Mouse (Mus musculus) spleen, embryonic (tissue): ENCODE data around the gene Cdkn2b.

Experiments
- CTCF ChIA-PET: fragments of 350-600 bp; sonication (Branson Sonifier 250); formaldehyde crosslinking; loops from one replicate; lab custom pipeline; 2022; lab: Charles Lee

Gene Cdkn2b

GRCm38 (mm10) chr4:89310491-89311254, at the start of gene Cdkn2b:
Gene Cdkn2b (minus strand): TSS chr4:89311039.
- CTCF ChIA-PET = interaction anchor here (0.6 to 0.7 kb wide), 4 partner anchors 9 to 471 kb away, joined by 3 to 15 read pairs (median 4); no protein-coding TSS in a partner anchor

GRCm38 (mm10) chr4:89360349-89360748, 49.5 kb upstream of the Cdkn2b start:
- CTCF ChIA-PET = interaction anchor here (0.7 kb wide), 1 partner anchor 8 kb away, joined by 4 read pairs; no protein-coding TSS in a partner anchor

GRCm38 (mm10) chr4:89359506-89359905, 48.7 kb upstream of the Cdkn2b start:
- CTCF ChIA-PET = interaction anchor here (0.7 kb wide), 1 partner anchor 8 kb away, joined by 4 read pairs; no protein-coding TSS in a partner anchor

- CTCF ChIA-PET = no interaction called here
These were observed 43.1 kb upstream of the Cdkn2b start for GRCm38 (mm10) chr4:89353935-89354334.

- CTCF ChIA-PET = interaction anchor here (0.7 kb wide), 1 partner anchor 261 kb away, joined by 3 read pairs; no protein-coding TSS in a partner anchor
These were observed 42.3 kb upstream of the Cdkn2b start for GRCm38 (mm10) chr4:89353071-89353582.

- CTCF ChIA-PET = interaction anchor here (0.6 kb wide), 1 partner anchor 8 kb away, joined by 4 read pairs; no protein-coding TSS in a partner anchor
These were observed 40.6 kb upstream of the Cdkn2b start for GRCm38 (mm10) chr4:89351474-89351873.

GRCm38 (mm10) chr4:89350938-89351451, 40.2 kb upstream of the Cdkn2b start:
- CTCF ChIA-PET = interaction anchor here (1.5 kb wide), 1 partner anchor 205 kb away, joined by 4 read pairs; no protein-coding TSS in a partner anchor

- CTCF ChIA-PET = interaction anchor here (1.5 kb wide), 1 partner anchor 205 kb away, joined by 4 read pairs; no protein-coding TSS in a partner anchor
These were observed 39.6 kb upstream of the Cdkn2b start for GRCm38 (mm10) chr4:89350391-89350790.

GRCm38 (mm10) chr4:89348842-89349241, 38.0 kb upstream of the Cdkn2b start:
- CTCF ChIA-PET = interaction anchor here (0.7 kb wide), 1 partner anchor 39 kb away, joined by 3 read pairs; no protein-coding TSS in a partner anchor

GRCm38 (mm10) chr4:89313461-89313860, 2.6 kb upstream of the Cdkn2b start:
- CTCF ChIA-PET = no interaction called here

GRCm38 (mm10) chr4:89309996-89310395, 843 bp downstream of the Cdkn2b start:
- CTCF ChIA-PET = no interaction called here

GRCm38 (mm10) chr4:89308001-89308400, 2.8 kb downstream of the Cdkn2b start:
- CTCF ChIA-PET = no interaction called here

GRCm38 (mm10) chr4:89306798-89307365, 4.0 kb downstream of the Cdkn2b start:
- CTCF ChIA-PET = no interaction called here

GRCm38 (mm10) chr4:89305691-89306090, 5.1 kb downstream of the Cdkn2b start:
- CTCF ChIA-PET = no interaction called here

- CTCF ChIA-PET = no interaction called here
These were observed 7.4 kb downstream of the Cdkn2b start for GRCm38 (mm10) chr4:89303281-89303995.

- CTCF ChIA-PET = interaction anchor here (0.6 kb wide), 2 partner anchors 9 to 150 kb away, joined by 10 to 15 read pairs; partner anchors contain the start of gene Cdkn2b
These were observed 8.7 kb downstream of the Cdkn2b start for GRCm38 (mm10) chr4:89302129-89302528.

- CTCF ChIA-PET = no interaction called here
These were observed 11.1 kb downstream of the Cdkn2b start for GRCm38 (mm10) chr4:89299721-89300120.

- CTCF ChIA-PET = no interaction called here
These were observed 15.2 kb downstream of the Cdkn2b start for GRCm38 (mm10) chr4:89295441-89296220.

- CTCF ChIA-PET = interaction anchor here (0.7 kb wide), 1 partner anchor 22 kb away, joined by 3 read pairs; no protein-coding TSS in a partner anchor
These were observed 16.1 kb downstream of the Cdkn2b start, which contains the start of gene Cdkn2a for GRCm38 (mm10) chr4:89294486-89295440. Gene Cdkn2a (minus strand): TSS chr4:89294653.
